ENCODE assay signal across 13 mouse cellular contexts in genomic region chr16:31883902-31884301, GRCm38 (mm10). TPM values are rescaled to one million over a fixed set of nuclear protein-coding genes. Genes with fewer than 3 reads are reported as not detected.
DNase-seq lines count a peak whose midpoint lies in the region; ATAC-seq and TF ChIP-seq lines count a peak whose summit lies in the region.
"Had no signal": no experiment of that assay in that cellular context is flagged by ENCODE, and none has a peak within 500 bp of the region (broad histone marks: within the 10 kb centered on the region; RNA-seq: fewer than 3 reads in every experiment).

No protein-coding gene starts in this region.

- DNase-seq in heart, adult 18-20 months, result no peak
- no peak for DNase-seq in ES-E14 (ENCODE audit: low read depth, low spot score)
- no peak for DNase-seq in right cerebral cortex, postnatal 36 days (ENCODE audit: low spot score in 2 of 2)
- no peak for DNase-seq in left cerebral cortex, postnatal 4 days
- no peak for DNase-seq in cerebellum, postnatal 36 days
- DNase-seq: adrenal gland, adult 8-10 months; cerebellum, postnatal 25 days; thymus, postnatal 4 days had no signal

- ATAC-seq in heart, embryonic 16.5 days (replicated peaks; ENCODE audit: extremely low read depth, insufficient read depth, low FRiP score), result 0 out of 2 replicates have a peak, but pooled peaks have one; percentile 38
- ATAC-seq in forebrain, embryonic 13.5 days, result 0 out of 2 replicates have a peak, but pooled peaks have one; percentile 57
- no peak for ATAC-seq in liver, embryonic 12.5 days

- intact Hi-C loops in left cerebral cortex, postnatal 4 days (cut with DNase I), result no loop called here

- H3K4me3 ChIP-seq in heart, embryonic 16.5 days (ENCODE audit: low read length), result no peak overlapping the region
- peak overlapping the region; percentile 8 to 46; a peak in 3 of 4 replicates for H3K4me3 ChIP-seq in ES-E14 (ENCODE audit: insufficient read depth in 1 of 2, low read depth in 1 of 2, low read length in 2 of 2, poor library complexity in 1 of 2, severe bottlenecking in 1 of 2)
- H3K4me3 ChIP-seq in forebrain, embryonic 13.5 days, result no peak overlapping the region
- no peak overlapping the region for H3K4me3 ChIP-seq in liver, embryonic 12.5 days

- WGBS in heart, embryonic 16.5 days, result 11% methylated on average over 6 of the region's 6 CpGs
- WGBS in forebrain, embryonic 13.5 days, result 16% methylated on average over 6 of the region's 6 CpGs
- WGBS in liver, embryonic 12.5 days (ENCODE audit: insufficient replicate concordance), result 18% methylated on average over 6 of the region's 6 CpGs

- H3K36me3 ChIP-seq in heart, embryonic 16.5 days (ENCODE audit: control insufficient read depth, insufficient read depth), result no peaks in the 10 kb centered on the region
- H3K36me3 ChIP-seq in ES-E14 (ENCODE audit: control insufficient read depth, insufficient read depth, low read length, poor library complexity, severe bottlenecking), result no peaks in the 10 kb centered on the region
- no peaks in the 10 kb centered on the region for H3K36me3 ChIP-seq in forebrain, embryonic 13.5 days (ENCODE audit: poor library complexity, severe bottlenecking)
- no peaks in the 10 kb centered on the region for H3K36me3 ChIP-seq in liver, embryonic 12.5 days

- H3K27me3 ChIP-seq in heart, embryonic 16.5 days (ENCODE audit: control insufficient read depth, insufficient read depth, low read length), result no peaks in the 10 kb centered on the region
- peaks cover 3% of the 10 kb centered on the region; the same call in 1 of the 2 replicates for H3K27me3 ChIP-seq in forebrain, embryonic 13.5 days
- peaks cover 46% of the 10 kb centered on the region for H3K27me3 ChIP-seq in liver, embryonic 12.5 days (replicated peaks)

- peaks cover 8% of the 10 kb centered on the region; the same call in 1 of the 2 replicates for H3K4me1 ChIP-seq in heart, embryonic 16.5 days (ENCODE audit: control insufficient read depth, insufficient read depth, low read length)
- peaks cover 7 to 16% of the 10 kb centered on the region in 2 experiments; a peak in 2 of 4 replicates for H3K4me1 ChIP-seq in ES-E14 (ENCODE audit: control insufficient read depth in 2 of 2, insufficient read depth in 2 of 2, low read length in 2 of 2, poor library complexity in 1 of 2)
- peaks cover 7% of the 10 kb centered on the region for H3K4me1 ChIP-seq in forebrain, embryonic 13.5 days
- H3K4me1 ChIP-seq in liver, embryonic 12.5 days, result peaks cover 16% of the 10 kb centered on the region

- no peak overlapping the region for H3K4me2 ChIP-seq in heart, embryonic 16.5 days (ENCODE audit: low read depth, low read length)
- 0 out of 2 replicates have a peak overlapping the region, but pooled peaks have one; percentile 3 for H3K4me2 ChIP-seq in forebrain, embryonic 13.5 days
- peak overlapping the region; percentile 35 for H3K4me2 ChIP-seq in liver, embryonic 12.5 days

- no peak overlapping the region for H3K27ac ChIP-seq in heart, embryonic 16.5 days (ENCODE audit: low read length)
- H3K27ac ChIP-seq in ES-E14 (ENCODE audit: insufficient read depth, low read depth, low read length, poor library complexity, severe bottlenecking), result no peak overlapping the region
- H3K27ac ChIP-seq in forebrain, embryonic 13.5 days, result no peak overlapping the region
- no peak overlapping the region for H3K27ac ChIP-seq in liver, embryonic 12.5 days

- H3K9me3 ChIP-seq in heart, embryonic 16.5 days (replicated peaks; ENCODE audit: control insufficient read depth, low read length), result no peaks in the 10 kb centered on the region
- H3K9me3 ChIP-seq in ES-E14 (ENCODE audit: control insufficient read depth, insufficient read depth, low read depth, low read length), result no peaks in the 10 kb centered on the region
- no peaks in the 10 kb centered on the region for H3K9me3 ChIP-seq in forebrain, embryonic 13.5 days (replicated peaks)
- H3K9me3 ChIP-seq in liver, embryonic 12.5 days (replicated peaks), result no peaks in the 10 kb centered on the region

- no peak overlapping the region for H3K9ac ChIP-seq in heart, embryonic 16.5 days (ENCODE audit: low read length)
- H3K9ac ChIP-seq in ES-E14 (ENCODE audit: insufficient read depth, low read depth, low read length, poor library complexity, severe bottlenecking), result no peak overlapping the region
- no peak overlapping the region for H3K9ac ChIP-seq in forebrain, embryonic 13.5 days
- no peak overlapping the region for H3K9ac ChIP-seq in liver, embryonic 12.5 days

- in situ Hi-C loops in ES-E14 (cut with MboI; ENCODE audit: low sequenced_read_pairs in 2 of 2, unreplicated experiment in 2 of 2), result no loop called here

TF ChIP-seq in ES-E14, 5 proteins besides CTCF, POLR2A, EP300 and RAD21:
- TF ChIP-seq ZC3H11A (IDR thresholded peaks at IDR 0.05; ENCODE audit: borderline replicate concordance, low read depth, low read length), result no peak
- TF ChIP-seq HCFC1 (IDR thresholded peaks at IDR 0.05; ENCODE audit: borderline replicate concordance, insufficient read depth, low read length), result no peak
- no peak for TF ChIP-seq ZNF384 (IDR thresholded peaks at IDR 0.05; ENCODE audit: low read depth, low read length)
- no peak for TF ChIP-seq MAFK (IDR thresholded peaks at IDR 0.05; ENCODE audit: insufficient read depth, low read depth, low read length)
- no peak for TF ChIP-seq CHD2 (IDR thresholded peaks at IDR 0.05; ENCODE audit: low read depth, low read length)

RNA-seq across cellular contexts. Expression of gene Meltf, which starts 5.3 kb away (rescaled TPM):
- polyA plus RNA-seq in heart, embryonic 16.5 days (2015; fragmentation: Nextera tagmentation; extraction: Ambion mirVana), result 0.05 and 0.16 TPM in 2 replicates
- under 1 TPM in 1 of 2 experiments, not detected in 1; 0.08 TPM for total RNA-seq in heart, adult 18-20 months (2021)
- 0.40 and 0.58 TPM in 2 replicates for total RNA-seq in ES-E14 (2012; rRNA removed)
- polyA plus RNA-seq in forebrain, embryonic 13.5 days (2015; fragmentation: Nextera tagmentation; extraction: Ambion mirVana), result 0.09 and 0.16 TPM in 2 replicates
- polyA plus RNA-seq in liver, embryonic 12.5 days (2016; fragmentation: Nextera tagmentation; extraction: Ambion mirVana), result 0.30 and 0.36 TPM in 2 replicates
- total RNA-seq in left cerebral cortex, postnatal 4 days (2021), result under 1 TPM; 0.30 to 0.56 TPM
- total RNA-seq: adrenal gland, adult 8-10 months; neutrophil, adult 5-6 weeks had no signal
- polyA plus RNA-seq: heart, postnatal 0 days had no signal

RNA-seq across cellular contexts. Expression of gene Pigz, which starts 49.7 kb away (rescaled TPM):
- polyA plus RNA-seq in heart, embryonic 16.5 days (2015; fragmentation: Nextera tagmentation; extraction: Ambion mirVana), result 0.71 and 1.4 TPM in 2 replicates
- total RNA-seq in heart, adult 18-20 months (2021), result 1 to 10 TPM; 2.2 to 3.5 TPM
- 0.42 and 0.71 TPM in 2 replicates for total RNA-seq in ES-E14 (2012; rRNA removed)
- polyA plus RNA-seq in forebrain, embryonic 13.5 days (2015; fragmentation: Nextera tagmentation; extraction: Ambion mirVana), result 1.8 and 2.4 TPM in 2 replicates
- 0.59 and 0.68 TPM in 2 replicates for polyA plus RNA-seq in liver, embryonic 12.5 days (2016; fragmentation: Nextera tagmentation; extraction: Ambion mirVana)
- 10 to 100 TPM in 1 of 2 experiments, 1 to 10 TPM in 1; 8.9 to 10.4 TPM for total RNA-seq in left cerebral cortex, postnatal 4 days (2021)
- total RNA-seq: neutrophil, adult 5-6 weeks had no signal

Comparison
In these comparisons a context has a peak if more than half of its experiments do, and no peak if none do; other contexts are left out.
1. H3K4me3 ChIP-seq: peak in ES-E14 (2 of 2); none in heart, embryonic 16.5 days (single experiment), forebrain, embryonic 13.5 days (single experiment) and liver, embryonic 12.5 days (single experiment).